Mouse (Mus musculus): ENCODE results near the gene Amz2. TPM values are rescaled to one million over a fixed set of nuclear protein-coding genes. Genes with fewer than 3 reads are reported as not detected.

Gene Amz2
- polyA plus RNA-seq, 1 experiment from 2014 or later, result 45.6 TPM

GRCm38 (mm10) chr11:109495771-109496474 is 70.2 kb downstream of the Amz2 start:
- DNase-seq, result peak; percentile 38
- peak overlapping the region; percentile 5; the same call in 1 of the 2 replicates for H3K4me2 ChIP-seq

GRCm38 (mm10) chr11:109496475-109496993 is 70.8 kb downstream of the Amz2 start:
- H3K4me1 ChIP-seq (ENCODE audit: insufficient read depth), result peaks cover 9% of the 10 kb centered on the region; the same call in 1 of the 2 replicates
- H3K36me3 ChIP-seq (ENCODE audit: insufficient read depth), result no peaks in the 10 kb centered on the region
- no peaks in the 10 kb centered on the region for H3K27me3 ChIP-seq (ENCODE audit: insufficient read depth, low read length)
- H3K4me2 ChIP-seq, result no peak overlapping the region
- ATAC-seq (ENCODE audit: insufficient read depth), result no peak
- H3K9me3 ChIP-seq (ENCODE audit: low read depth, low read length), result no peaks in the 10 kb centered on the region
- no peak for TF ChIP-seq CTCF (IDR thresholded peaks at IDR 0.05; ENCODE audit: low read depth)
- no peak overlapping the region for H3K4me3 ChIP-seq (ENCODE audit: low read depth, low read length)
- 67% methylated on average over 7 of the region's 7 CpGs for WGBS
- H3K9ac ChIP-seq, result no peak overlapping the region
- H3K27ac ChIP-seq (ENCODE audit: low read depth), result no peak overlapping the region
- DNase-seq, result peak; percentile 25

More at GRCm38 (mm10) chr11:109495771-109496474, 70.2 kb downstream of the Amz2 start:
- H3K27ac ChIP-seq (ENCODE audit: low read depth), result no peak overlapping the region; the same call in 1 of the 2 replicates
- H3K9ac ChIP-seq, result no peak overlapping the region
- peak; percentile 41; the same call in 1 of the 2 replicates for ATAC-seq (ENCODE audit: insufficient read depth)
- H3K36me3 ChIP-seq (ENCODE audit: insufficient read depth), result no peaks in the 10 kb centered on the region
- no peaks in the 10 kb centered on the region for H3K9me3 ChIP-seq (ENCODE audit: low read depth, low read length)
- whole genome bisulfite sequencing, result 28% methylated on average over 14 of the region's 14 CpGs
- no peak for TF ChIP-seq CTCF (IDR thresholded peaks at IDR 0.05; ENCODE audit: low read depth)
- no peaks in the 10 kb centered on the region for H3K27me3 ChIP-seq (ENCODE audit: insufficient read depth, low read length)
- no peak overlapping the region for H3K4me3 ChIP-seq (ENCODE audit: low read depth, low read length)
- H3K4me1 ChIP-seq (ENCODE audit: insufficient read depth), result peaks cover 9% of the 10 kb centered on the region; the same call in 1 of the 2 replicates

GRCm38 (mm10) chr11:109496996-109497714 is 71.4 kb downstream of the Amz2 start:
- H3K27me3 ChIP-seq (ENCODE audit: insufficient read depth, low read length), result no peaks in the 10 kb centered on the region
- H3K9me3 ChIP-seq (ENCODE audit: low read depth, low read length), result no peaks in the 10 kb centered on the region
- no peak for TF ChIP-seq CTCF (IDR thresholded peaks at IDR 0.05; ENCODE audit: low read depth)
- H3K27ac ChIP-seq (ENCODE audit: low read depth), result no peak overlapping the region
- no peak overlapping the region for H3K4me2 ChIP-seq
- ATAC-seq (ENCODE audit: insufficient read depth) (no peak), DNase-seq (no peak)
- H3K4me1 ChIP-seq (ENCODE audit: insufficient read depth), result peaks cover 9% of the 10 kb centered on the region; the same call in 1 of the 2 replicates
- no peak overlapping the region for H3K4me3 ChIP-seq (ENCODE audit: low read depth, low read length)
- no peak overlapping the region for H3K9ac ChIP-seq
- WGBS, result 79% methylated on average over 6 of the region's 6 CpGs
- no peaks in the 10 kb centered on the region for H3K36me3 ChIP-seq (ENCODE audit: insufficient read depth)

- H3K36me3 ChIP-seq (ENCODE audit: insufficient read depth), result no peaks in the 10 kb centered on the region
- no peaks in the 10 kb centered on the region for H3K27me3 ChIP-seq (ENCODE audit: insufficient read depth, low read length)
- DNase-seq, result no peak
- H3K27ac ChIP-seq (ENCODE audit: low read depth), result peak overlapping the region; percentile 38; the same call in 1 of the 2 replicates
- 59% methylated on average over 9 of the region's 9 CpGs for WGBS
- no peak for TF ChIP-seq CTCF (IDR thresholded peaks at IDR 0.05; ENCODE audit: low read depth)
- peaks cover 9% of the 10 kb centered on the region; the same call in 1 of the 2 replicates for H3K4me1 ChIP-seq (ENCODE audit: insufficient read depth)
- H3K9me3 ChIP-seq (ENCODE audit: low read depth, low read length), result no peaks in the 10 kb centered on the region
- no peak overlapping the region for H3K4me2 ChIP-seq
- H3K4me3 ChIP-seq (ENCODE audit: low read depth, low read length), result no peak overlapping the region
- no peak overlapping the region for H3K9ac ChIP-seq
- no peak for ATAC-seq (ENCODE audit: insufficient read depth)
These were observed 72.2 kb downstream of the Amz2 start for GRCm38 (mm10) chr11:109497990-109498389.

- H3K27ac ChIP-seq (ENCODE audit: low read depth), result no peak overlapping the region
- H3K4me3 ChIP-seq (ENCODE audit: low read depth, low read length), result no peak overlapping the region
- H3K36me3 ChIP-seq (ENCODE audit: insufficient read depth), result no peaks in the 10 kb centered on the region
- H3K27me3 ChIP-seq (ENCODE audit: insufficient read depth, low read length), result no peaks in the 10 kb centered on the region
- DNase-seq (peak; percentile 47), ATAC-seq (ENCODE audit: insufficient read depth) (no peak)
- H3K9ac ChIP-seq, result no peak overlapping the region
- H3K4me2 ChIP-seq, result no peak overlapping the region
- peaks cover 9% of the 10 kb centered on the region; the same call in 1 of the 2 replicates for H3K4me1 ChIP-seq (ENCODE audit: insufficient read depth)
- WGBS, result 68% methylated on average over 5 of the region's 5 CpGs
- no peak for TF ChIP-seq CTCF (IDR thresholded peaks at IDR 0.05; ENCODE audit: low read depth)
- no peaks in the 10 kb centered on the region for H3K9me3 ChIP-seq (ENCODE audit: low read depth, low read length)
These were observed 74.5 kb downstream of the Amz2 start for GRCm38 (mm10) chr11:109500206-109500605.

Small RNA genes within 50 kb of the gene (microRNA-seq; reads per million reads assigned to microRNA genes)
- not detected for gene Gm25540 (ENCODE audit: borderline number of aligned reads)

Other genes starting within 250 kb of the Amz2 start
- gene Rgs9, start 127.8 kb upstream of the Amz2 start, polyA plus RNA-seq (2014; fragmentation: Nextera tagmentation; extraction: Ambion mirVana), result 1.4 and 1.5 TPM in 2 replicates
- gene Gna13, start 63.1 kb upstream of the Amz2 start, polyA plus RNA-seq (2014; fragmentation: Nextera tagmentation; extraction: Ambion mirVana), result 30.7 and 33.8 TPM in 2 replicates
- not detected in 2 replicates for gene 9930022D16Rik, start 12.0 kb upstream of the Amz2 start, polyA plus RNA-seq (2014; fragmentation: Nextera tagmentation; extraction: Ambion mirVana)
- 2.8 and 5.3 TPM in 2 replicates for gene Arsg, start 47.4 kb downstream of the Amz2 start, polyA plus RNA-seq (2014; fragmentation: Nextera tagmentation; extraction: Ambion mirVana)
- 5.4 and 5.9 TPM in 2 replicates for gene Slc16a6, start 47.7 kb downstream of the Amz2 start, polyA plus RNA-seq (2014; fragmentation: Nextera tagmentation; extraction: Ambion mirVana)
- 24.1 and 24.9 TPM in 2 replicates for gene Wipi1, start 186.0 kb downstream of the Amz2 start, polyA plus RNA-seq (2014; fragmentation: Nextera tagmentation; extraction: Ambion mirVana)
- gene Prkar1a, start 223.5 kb downstream of the Amz2 start, polyA plus RNA-seq (2014; fragmentation: Nextera tagmentation; extraction: Ambion mirVana), result 408 and 411 TPM in 2 replicates

Data from lung, embryonic 14.5 days (tissue).